Mouse (Mus musculus) liver, embryonic 16.5 days (tissue): ENCODE measurements around the gene 1700001O22Rik. TPM values are rescaled to one million over a fixed set of nuclear protein-coding genes. Genes with fewer than 3 reads are reported as not detected.

Experiments used
- ATAC-seq: fragments of 200-750 bp; cut with Nextera tagmentation; 2 replicates; pipeline ENCODE4 v1.8.0; 2017; ENCODE audit warnings: low read depth, mild to moderate bottlenecking, moderate number of reproducible peaks, moderate library complexity
- H3K27ac ChIP-seq: fragments of 300-500 bp; sonication (generic); 2 replicates; pipeline ENCODE4 v1.5.1; 2014; ENCODE audit warnings: mild to moderate bottlenecking, low read length
- H3K27me3 ChIP-seq: fragments of 300-500 bp; sonication (generic); 2 replicates; pipeline ENCODE4 v1.6.1; 2014; ENCODE audit warnings: low read depth, low read length, mixed read lengths; ENCODE audit not compliant: control insufficient read depth, insufficient read depth
- H3K36me3 ChIP-seq: fragments of 300-500 bp; sonication (generic); 2 replicates; pipeline ENCODE4 v1.6.1; 2014; ENCODE audit warnings: mild to moderate bottlenecking; ENCODE audit not compliant: control insufficient read depth, insufficient read depth
- H3K4me1 ChIP-seq: fragments of 300-500 bp; sonication (generic); 2 replicates; pipeline ENCODE4 v1.6.1; 2014; ENCODE audit warnings: low read depth, low read length, mixed read lengths; ENCODE audit not compliant: control insufficient read depth
- H3K4me2 ChIP-seq: fragments of 300-500 bp; sonication (generic); 2 replicates; pipeline ENCODE4 v1.6.1; 2014; ENCODE audit warnings: low read depth, low read length, mixed read lengths
- H3K4me3 ChIP-seq: fragments of 300-500 bp; sonication (generic); 2 replicates; pipeline ENCODE4 v1.5.1; 2014; ENCODE audit warnings: low read depth, mild to moderate bottlenecking, low read length
- H3K9ac ChIP-seq: fragments of 300-500 bp; sonication (generic); 2 replicates; pipeline ENCODE4 v1.6.1; 2014; ENCODE audit warnings: low read depth, low read length
- H3K9me3 ChIP-seq: fragments of 300-500 bp; sonication (generic); replicated peaks from 2 replicates; pipeline ENCODE4 v1.6.1; 2016; ENCODE audit warnings: low read length; ENCODE audit not compliant: control insufficient read depth
- WGBS: fragments of 180-500 bp; shearing (Covaris S2); extraction: QIAGEN DNeasy Blood & Tissue Kit; methylation state at CpG from one replicate; pipeline ENCODE4 v1.1.7; 2014; ENCODE audit not compliant: insufficient replicate concordance; 5-methylcytosine and 5-hydroxymethylcytosine counted together
- polyA plus RNA-seq: library from polyadenylated mRNA; unstranded; fragments of >200 nt; fragmentation: Nextera tagmentation; extraction: Ambion mirVana; gene quantifications from 2 replicates; pipeline ENCODE4 v1.2.1, GENCODE M21; 2015

The 1700001O22Rik gene
- polyA plus RNA-seq, 1 experiment from 2014 or later: 0.09 TPM

DNA sequence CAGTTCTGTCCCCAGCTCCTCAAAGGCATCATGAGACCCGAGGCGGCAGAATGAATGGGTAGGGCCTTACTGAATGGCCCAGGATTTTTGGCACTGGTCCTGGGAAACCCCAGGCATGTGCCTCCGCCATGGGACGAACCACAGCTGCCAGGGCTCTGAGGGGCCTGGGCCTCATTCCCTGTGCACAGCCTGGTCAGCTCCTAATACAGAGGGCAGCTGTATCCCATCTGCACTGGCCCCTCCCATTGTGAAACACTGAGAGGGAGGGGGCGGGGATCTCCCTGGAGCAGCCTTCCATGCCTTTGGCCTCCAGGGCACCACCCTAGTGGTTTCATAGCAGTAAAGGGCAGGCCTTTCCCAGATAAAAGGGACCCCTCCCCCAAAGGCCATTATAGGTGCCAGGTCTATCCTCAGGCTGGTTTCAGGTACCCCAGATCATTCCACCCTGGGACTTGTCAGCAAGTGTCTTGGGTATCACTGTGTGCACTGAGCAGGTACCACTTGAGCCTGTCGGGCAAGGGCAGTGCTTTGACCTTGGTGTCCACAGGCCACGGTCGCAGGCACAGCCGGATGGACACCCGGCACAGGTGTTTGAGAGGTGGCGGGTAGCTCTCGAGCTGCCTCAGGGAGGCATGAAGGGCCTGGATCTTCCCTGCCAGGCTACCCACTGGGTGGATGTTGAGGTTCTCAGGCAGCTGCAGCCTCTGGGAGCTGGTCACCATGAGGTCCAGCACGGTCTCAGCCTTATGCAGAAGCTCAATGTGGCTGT lies 20.1 kb upstream of the 1700001O22Rik start:
- H3K36me3 ChIP-seq: peaks cover 54% of the 10 kb centered on the region
- ATAC-seq: no peak
- WGBS: 86% methylated on average over 13 of the region's 13 CpGs
- H3K27me3 ChIP-seq: no peaks in the 10 kb centered on the region
- no peak overlapping the region for H3K9ac ChIP-seq
- no peak overlapping the region for H3K4me3 ChIP-seq
- H3K9me3 ChIP-seq: no peaks in the 10 kb centered on the region
- H3K27ac ChIP-seq: no peak overlapping the region
- no peak overlapping the region for H3K4me2 ChIP-seq
- peaks cover 20% of the 10 kb centered on the region for H3K4me1 ChIP-seq

DNA sequence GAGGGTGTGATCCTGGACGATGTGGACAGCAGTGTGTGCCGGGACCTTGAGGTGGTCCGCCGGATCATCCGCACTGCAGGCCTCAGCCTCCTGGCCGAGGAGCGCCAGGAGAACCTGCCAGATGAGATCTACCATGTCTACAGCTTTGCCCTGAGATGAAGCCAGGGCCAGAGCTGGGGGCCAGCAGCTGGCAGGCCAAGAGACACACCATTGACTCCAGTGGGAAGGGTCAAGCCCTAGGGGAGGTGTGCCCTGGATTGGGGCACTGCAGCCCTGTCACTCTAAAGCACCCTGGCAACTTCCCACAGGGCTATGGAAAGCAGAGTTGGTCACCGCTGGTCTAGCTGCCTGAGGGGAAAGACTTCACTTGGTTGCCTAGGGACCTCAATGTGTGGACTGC lies 19.0 kb upstream of the 1700001O22Rik start:
- H3K27me3 ChIP-seq: no peaks in the 10 kb centered on the region
- 90% methylated on average over 8 of the region's 8 CpGs for WGBS
- H3K4me2 ChIP-seq: no peak overlapping the region
- H3K36me3 ChIP-seq: peaks cover 54% of the 10 kb centered on the region
- H3K4me1 ChIP-seq: peaks cover 16% of the 10 kb centered on the region
- H3K9ac ChIP-seq: no peak overlapping the region
- H3K27ac ChIP-seq: no peak overlapping the region
- ATAC-seq: no peak
- H3K4me3 ChIP-seq: no peak overlapping the region
- no peaks in the 10 kb centered on the region for H3K9me3 ChIP-seq

DNA sequence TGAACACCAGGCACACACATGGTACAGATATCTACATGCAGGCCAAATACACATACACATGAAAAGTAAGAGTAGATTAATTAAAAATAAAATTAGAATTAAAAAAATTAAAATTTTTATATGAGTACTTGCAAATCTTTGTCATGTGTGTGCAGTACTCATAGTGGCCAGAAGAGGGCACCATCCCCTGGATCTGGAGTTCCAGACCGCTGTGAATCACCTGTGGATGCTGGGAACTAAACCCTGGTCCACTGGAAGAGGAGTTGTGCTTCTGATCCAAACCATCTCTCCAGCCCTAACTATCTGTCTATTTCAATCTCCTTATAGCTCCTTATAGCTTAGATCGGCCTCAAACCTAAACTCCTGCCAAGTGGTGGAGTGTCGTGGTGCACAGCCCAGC lies 17.6 kb upstream of the 1700001O22Rik start:
- no peak overlapping the region for H3K4me3 ChIP-seq
- H3K9me3 ChIP-seq: no peaks in the 10 kb centered on the region
- peaks cover 50% of the 10 kb centered on the region for H3K36me3 ChIP-seq
- 88% methylated on average over 3 of the region's 3 CpGs for whole genome bisulfite sequencing
- no peak overlapping the region for H3K27ac ChIP-seq
- no peak for ATAC-seq
- H3K9ac ChIP-seq: no peak overlapping the region
- H3K27me3 ChIP-seq: no peaks in the 10 kb centered on the region
- no peak overlapping the region for H3K4me2 ChIP-seq
- H3K4me1 ChIP-seq: peaks cover 4% of the 10 kb centered on the region

DNA sequence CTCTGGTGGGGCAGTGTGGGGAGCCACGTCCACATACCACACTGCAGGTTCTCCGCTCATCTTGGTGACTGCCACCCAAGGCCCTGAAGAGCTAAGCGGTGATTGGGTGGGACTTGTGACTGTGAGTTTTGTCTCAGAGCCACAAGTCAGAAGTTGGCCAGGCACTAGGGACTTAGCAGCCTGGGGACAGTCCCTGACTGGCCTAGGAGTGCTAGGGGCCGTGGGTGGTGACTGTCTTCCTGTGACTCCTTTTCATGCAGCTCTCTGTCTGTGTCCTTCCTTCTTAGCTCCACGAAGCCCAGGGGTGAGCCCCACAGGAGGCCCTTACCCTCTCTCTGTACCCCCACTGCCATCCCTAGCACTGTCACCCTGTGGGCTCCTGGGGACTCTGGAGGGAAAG lies 16.4 kb upstream of the 1700001O22Rik start:
- Histone ChIP-seq H3K27me3 (no peaks in the 10 kb centered on the region), H3K36me3 (peaks cover 44% of the 10 kb centered on the region), H3K9me3 (no peaks in the 10 kb centered on the region), H3K4me2 (no peak overlapping the region), H3K4me1 (no peaks in the 10 kb centered on the region), H3K9ac (no peak overlapping the region), H3K4me3 (no peak overlapping the region), H3K27ac (no peak overlapping the region)
- 76% methylated on average over 5 of the region's 5 CpGs for WGBS
- ATAC-seq: no peak

DNA sequence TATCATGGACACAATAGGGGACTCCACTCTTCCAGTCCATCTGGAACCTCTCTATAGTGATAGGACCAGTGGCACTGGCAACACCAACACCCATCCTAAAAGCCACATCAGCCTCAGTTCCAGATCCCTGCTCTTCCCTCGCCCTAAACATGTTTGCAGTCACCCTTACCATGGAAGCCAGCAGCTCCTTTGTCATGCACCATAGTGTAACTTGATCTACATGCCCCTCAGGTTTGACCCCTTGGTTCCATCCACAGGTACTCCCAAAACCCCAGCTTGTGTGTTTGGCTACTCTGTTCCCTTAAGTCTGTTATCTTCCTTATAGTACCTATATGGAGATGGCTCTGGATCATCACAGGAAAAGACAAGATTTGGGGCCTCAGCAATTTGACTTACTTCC lies 12.9 kb upstream of the 1700001O22Rik start:
- Histone ChIP-seq H3K36me3 (peaks cover 17% of the 10 kb centered on the region), H3K9ac (no peak overlapping the region), H3K4me3 (no peak overlapping the region), H3K4me1 (no peaks in the 10 kb centered on the region), H3K9me3 (no peaks in the 10 kb centered on the region), H3K27me3 (no peaks in the 10 kb centered on the region), H3K27ac (no peak overlapping the region), H3K4me2 (no peak overlapping the region)
- ATAC-seq: no peak
- 83% methylated on average over 1 of the region's 1 CpGs for WGBS

DNA sequence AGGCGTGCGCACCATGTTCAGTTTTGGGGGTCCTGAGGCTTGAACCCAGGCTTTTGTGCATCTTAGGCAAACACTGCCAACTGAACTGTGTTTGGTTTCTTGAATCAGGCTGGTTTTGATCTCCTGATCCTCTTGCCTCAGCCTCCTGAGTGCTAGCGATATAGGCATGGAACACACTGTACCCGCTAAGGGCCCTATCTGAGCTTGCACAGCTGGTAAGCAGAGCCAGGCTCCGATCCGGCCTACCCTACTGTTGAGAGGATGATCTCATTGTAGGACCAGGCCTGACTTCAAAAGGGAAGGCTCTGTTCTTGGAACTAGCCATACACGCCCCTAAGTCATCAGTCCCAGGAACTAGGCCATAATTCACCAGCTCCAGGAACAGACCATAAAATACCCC lies 7.1 kb upstream of the 1700001O22Rik start:
- Histone ChIP-seq H3K9me3 (no peaks in the 10 kb centered on the region), H3K9ac (no peak overlapping the region), H3K4me1 (peaks cover 22% of the 10 kb centered on the region), H3K27me3 (no peaks in the 10 kb centered on the region; the same call in 1 of the 2 replicates), H3K4me2 (no peak overlapping the region), H3K4me3 (no peak overlapping the region), H3K27ac (no peak overlapping the region), H3K36me3 (peaks cover 5% of the 10 kb centered on the region)
- no peak for ATAC-seq
- WGBS: 73% methylated on average over 7 of the region's 7 CpGs

GRCm38 (mm10) chr2:30809503-30809902 lies 6.0 kb upstream of the 1700001O22Rik start:
- H3K4me3 ChIP-seq: no peak overlapping the region
- H3K4me1 ChIP-seq: peaks cover 22% of the 10 kb centered on the region
- H3K4me2 ChIP-seq: no peak overlapping the region
- H3K27me3 ChIP-seq: peaks cover 4% of the 10 kb centered on the region; the same call in 1 of the 2 replicates
- H3K27ac ChIP-seq: no peak overlapping the region
- H3K9me3 ChIP-seq: no peaks in the 10 kb centered on the region
- WGBS: 65% methylated on average over 5 of the region's 5 CpGs
- H3K9ac ChIP-seq: no peak overlapping the region
- peaks cover 3% of the 10 kb centered on the region for H3K36me3 ChIP-seq
- ATAC-seq: no peak

- Histone ChIP-seq H3K4me3 (peak overlapping the region; percentile 66), H3K36me3 (peaks cover 3% of the 10 kb centered on the region), H3K27me3 (peaks cover 10% of the 10 kb centered on the region), H3K27ac (peak overlapping the region; percentile 68), H3K9me3 (no peaks in the 10 kb centered on the region), H3K9ac (peak overlapping the region; percentile 79), H3K4me2 (peak overlapping the region; percentile 90), H3K4me1 (peaks cover 22% of the 10 kb centered on the region)
- WGBS: 2% methylated on average over 10 of the region's 10 CpGs
- ATAC-seq: no peak
These were observed 4.8 kb upstream of the 1700001O22Rik start for GRCm38 (mm10) chr2:30808296-30808655.

GRCm38 (mm10) chr2:30807648-30808295 lies 4.3 kb upstream of the 1700001O22Rik start, which contains the start of gene Ntmt1:
TSS of gene Ntmt1 (plus strand) at chr2:30807826.
- Histone ChIP-seq H3K9me3 (no peaks in the 10 kb centered on the region), H3K4me3 (peak within 1 kb of the TSS; percentile 66), H3K4me2 (peak within 1 kb of the TSS; percentile 90), H3K27ac (peak within 1 kb of the TSS; percentile 68), H3K27me3 (peaks cover 15% of the 10 kb centered on the region), H3K9ac (peak within 1 kb of the TSS; percentile 79), H3K36me3 (no peaks in the 10 kb centered on the region; the same call in 1 of the 2 replicates), H3K4me1 (peaks cover 22% of the 10 kb centered on the region)
- peak; percentile 98 for ATAC-seq
- WGBS: under 1% methylated on average over 43 of the region's 44 CpGs
